Mouse (Mus musculus) layer of hippocampus, adult 9-10 months (tissue): ENCODE data around the gene Il17rb.
A peak's percentile ranks its signal among the peaks of the same experiment; 100 is the strongest.

Experiments used
- DNase-seq: peaks from one replicate; pipeline ENCODE4 v3.0.0; 2022; ENCODE audit warnings: low spot score

The Il17rb gene

DNA sequence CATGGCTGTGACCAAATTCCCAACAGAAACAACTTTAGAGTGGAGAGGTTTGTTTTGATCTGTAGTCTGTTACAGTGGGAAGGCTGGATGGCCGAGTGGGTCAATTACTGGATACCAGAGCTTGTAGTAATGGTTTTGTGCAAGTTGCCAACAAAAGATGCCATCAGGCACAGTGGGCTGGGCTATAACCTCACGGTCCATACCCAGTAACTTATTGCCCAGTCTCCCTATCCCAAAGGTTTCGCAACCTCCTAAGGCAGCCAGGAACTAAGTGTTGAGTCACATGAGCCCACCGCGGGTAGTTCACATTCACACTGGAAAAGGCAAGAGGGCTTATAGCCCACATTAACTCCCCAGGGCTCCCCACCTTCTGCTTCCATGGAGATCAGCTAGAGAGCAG lies 8.0 kb upstream of the Il17rb start:
- no peak for DNase-seq

DNA sequence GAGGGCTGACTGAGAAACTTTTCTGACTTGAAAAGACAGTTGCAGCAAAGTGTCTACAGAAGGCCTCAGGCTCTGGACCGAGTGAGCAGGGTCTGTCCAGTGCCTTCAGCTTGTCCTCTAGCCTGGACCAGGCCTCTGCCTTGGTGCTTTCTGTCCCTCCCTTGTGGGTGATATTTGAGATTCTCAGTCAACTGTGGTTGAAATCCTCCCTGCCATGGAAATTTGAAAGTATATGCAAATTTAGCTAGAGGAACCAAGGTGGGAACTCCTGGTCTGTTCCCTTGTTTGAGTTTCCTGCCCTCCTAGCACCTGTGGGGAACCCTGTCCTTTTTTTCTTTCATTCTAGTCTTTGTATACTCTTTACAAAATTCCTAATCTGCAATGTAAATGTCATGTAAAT lies 6.3 kb upstream of the Il17rb start:
- DNase-seq = no peak

DNA sequence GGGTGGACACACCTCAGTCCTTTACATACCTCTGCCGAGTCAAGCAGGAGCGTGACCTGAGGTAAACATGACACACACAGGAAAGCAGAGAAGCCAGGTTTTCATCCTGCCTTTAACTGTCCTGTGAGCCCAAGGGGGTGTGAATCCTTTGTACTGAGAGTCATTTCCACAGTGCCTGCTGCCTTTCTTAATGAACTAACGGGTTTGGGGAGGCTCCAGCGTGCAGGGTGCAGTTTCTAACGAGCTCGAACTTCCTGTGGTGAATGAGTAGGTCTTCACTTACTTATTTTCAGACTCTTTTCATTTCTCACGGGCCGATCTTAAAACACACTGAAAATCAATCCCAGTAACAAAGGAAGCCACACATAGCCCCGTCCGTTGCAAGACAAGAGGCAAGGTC lies 5.8 kb upstream of the Il17rb start:
- no peak for DNase-seq

DNA sequence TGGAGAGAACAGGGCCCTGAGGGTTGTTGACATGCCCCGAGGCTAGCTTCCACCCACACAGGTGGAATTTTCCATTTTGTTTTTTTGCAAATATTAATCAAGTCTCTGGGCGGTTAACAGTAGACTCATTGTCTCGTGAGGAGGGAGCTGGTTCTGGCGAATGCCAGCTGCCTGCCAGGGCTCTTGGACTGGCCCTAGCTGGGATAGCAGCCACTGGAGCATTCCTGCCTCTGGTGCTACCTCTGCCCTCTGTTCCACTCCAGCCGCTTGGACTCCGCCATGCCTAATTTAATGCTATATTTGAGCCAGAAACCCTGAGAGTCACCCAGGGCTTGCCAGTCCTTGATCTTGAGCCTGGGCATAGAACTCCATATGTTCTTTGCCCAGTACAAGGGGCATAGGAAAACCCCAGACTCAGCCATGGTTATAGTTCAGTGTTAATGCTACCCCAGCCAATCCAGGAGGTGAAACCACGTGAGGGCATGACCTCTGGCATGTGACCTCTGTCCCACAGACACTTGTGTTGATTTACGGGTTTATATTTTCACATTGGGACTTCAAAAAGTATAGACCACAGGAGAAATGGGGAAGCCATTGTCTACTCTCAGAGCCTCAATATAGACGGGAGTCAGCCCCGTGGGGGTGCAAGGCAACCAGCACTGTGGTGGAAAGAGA lies 3.3 kb upstream of the Il17rb start:
- no peak for DNase-seq

DNA sequence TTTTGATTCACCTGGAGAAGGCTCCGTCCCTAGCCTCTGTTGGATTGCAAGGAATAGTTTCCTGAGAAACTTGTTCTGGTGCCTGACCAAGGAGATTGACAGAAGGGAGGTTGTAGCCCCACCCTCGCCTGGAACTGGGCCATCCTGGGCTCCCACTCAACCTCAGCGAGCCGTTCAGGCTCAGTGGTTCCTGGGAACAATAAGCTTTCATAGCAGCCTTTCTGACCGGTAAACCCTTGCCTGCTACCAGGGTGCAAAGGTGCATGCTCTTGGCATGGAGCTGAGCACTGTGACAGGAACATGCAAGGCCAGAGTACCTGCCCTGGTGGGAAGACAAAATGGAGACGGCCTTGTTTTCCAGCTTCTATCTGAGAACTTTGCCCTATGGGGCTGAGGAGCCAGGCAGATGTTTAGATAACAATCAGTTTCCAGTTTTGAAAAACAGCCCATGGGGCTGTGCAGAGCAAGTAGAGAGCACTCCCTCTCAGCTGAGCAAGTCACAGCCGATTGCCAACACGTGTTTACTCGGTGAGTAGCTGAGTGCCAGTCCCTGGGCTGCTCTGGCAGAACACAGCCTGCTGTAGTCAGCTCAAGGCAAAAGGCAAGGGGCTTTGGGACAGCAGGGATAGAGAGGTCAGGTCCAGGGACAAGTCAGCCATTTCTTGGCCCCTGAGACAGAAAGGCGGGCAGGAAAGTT lies 1.3 kb upstream of the Il17rb start:
- no peak for DNase-seq

DNA sequence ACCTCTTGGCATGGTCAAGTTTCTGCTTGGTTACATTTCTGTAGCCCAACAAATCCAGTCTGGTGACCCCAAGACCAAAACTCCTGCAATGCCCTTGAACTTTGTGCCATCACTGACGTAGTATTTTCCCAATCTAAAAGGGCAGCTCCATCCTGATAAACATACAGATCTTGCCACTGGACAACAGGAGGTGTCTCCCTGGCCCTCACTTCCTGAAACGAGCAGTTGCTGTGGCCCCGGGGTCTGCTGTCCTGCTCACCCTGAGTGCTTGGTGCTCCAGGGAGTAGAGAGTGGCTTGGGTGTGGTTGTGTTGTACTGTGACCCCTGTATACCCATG lies 9.3 kb downstream of the Il17rb start:
- no peak for DNase-seq

DNA sequence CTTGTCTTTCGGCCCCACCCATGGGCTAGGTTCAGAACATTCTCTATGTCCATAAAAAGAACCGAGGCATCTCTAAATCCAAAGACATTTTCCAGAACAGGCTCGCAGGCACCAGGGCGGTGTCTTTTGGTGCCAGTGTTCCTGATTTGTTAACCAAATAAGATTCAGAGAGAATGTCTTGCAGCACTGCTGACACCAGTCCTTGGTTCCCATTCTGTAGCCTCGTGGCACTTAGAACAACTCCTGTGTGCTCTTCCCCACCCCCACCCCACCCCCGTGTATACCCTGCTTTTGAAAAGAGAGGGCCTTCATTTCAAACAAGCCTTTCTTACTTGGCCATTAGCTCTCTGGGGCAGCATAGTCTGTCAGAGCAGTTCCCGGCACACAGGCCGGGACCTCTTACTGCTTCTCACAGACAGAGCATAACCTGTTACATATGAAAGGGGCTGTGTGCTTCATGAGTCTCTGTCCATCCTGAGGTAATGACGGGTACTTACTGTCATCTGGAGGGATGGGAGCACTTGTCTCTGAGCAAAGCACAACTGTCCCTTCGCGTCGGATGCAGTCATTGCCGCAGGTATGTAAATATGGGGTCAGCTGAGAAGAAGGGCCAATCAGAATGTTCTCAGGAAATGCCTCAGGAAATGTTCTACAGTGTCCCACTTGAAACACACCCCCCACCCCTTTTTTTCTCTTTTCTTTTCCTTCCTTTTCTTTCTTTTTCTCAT lies 9.8 kb downstream of the Il17rb start:
- DNase-seq = no peak

DNA sequence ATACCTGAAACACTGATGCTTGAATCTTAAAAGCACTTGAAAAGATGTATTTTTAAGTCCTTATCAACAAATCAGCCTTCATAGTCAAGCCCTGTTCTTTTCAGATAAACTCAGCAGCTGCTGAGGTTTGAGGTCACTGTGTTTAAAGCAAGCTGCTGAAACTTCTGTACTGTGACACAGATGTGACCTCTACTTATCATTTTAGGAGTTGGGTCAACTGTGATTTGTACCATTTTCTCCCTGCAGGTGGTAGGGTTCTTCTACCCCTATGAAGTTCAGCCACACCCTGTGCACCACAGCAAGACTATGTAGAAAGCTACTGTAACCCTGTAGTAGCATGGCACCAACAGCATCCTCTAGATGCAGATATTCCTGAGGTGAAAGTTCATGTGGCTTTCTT lies 11.4 kb downstream of the Il17rb start:
- DNase-seq = no peak

DNA sequence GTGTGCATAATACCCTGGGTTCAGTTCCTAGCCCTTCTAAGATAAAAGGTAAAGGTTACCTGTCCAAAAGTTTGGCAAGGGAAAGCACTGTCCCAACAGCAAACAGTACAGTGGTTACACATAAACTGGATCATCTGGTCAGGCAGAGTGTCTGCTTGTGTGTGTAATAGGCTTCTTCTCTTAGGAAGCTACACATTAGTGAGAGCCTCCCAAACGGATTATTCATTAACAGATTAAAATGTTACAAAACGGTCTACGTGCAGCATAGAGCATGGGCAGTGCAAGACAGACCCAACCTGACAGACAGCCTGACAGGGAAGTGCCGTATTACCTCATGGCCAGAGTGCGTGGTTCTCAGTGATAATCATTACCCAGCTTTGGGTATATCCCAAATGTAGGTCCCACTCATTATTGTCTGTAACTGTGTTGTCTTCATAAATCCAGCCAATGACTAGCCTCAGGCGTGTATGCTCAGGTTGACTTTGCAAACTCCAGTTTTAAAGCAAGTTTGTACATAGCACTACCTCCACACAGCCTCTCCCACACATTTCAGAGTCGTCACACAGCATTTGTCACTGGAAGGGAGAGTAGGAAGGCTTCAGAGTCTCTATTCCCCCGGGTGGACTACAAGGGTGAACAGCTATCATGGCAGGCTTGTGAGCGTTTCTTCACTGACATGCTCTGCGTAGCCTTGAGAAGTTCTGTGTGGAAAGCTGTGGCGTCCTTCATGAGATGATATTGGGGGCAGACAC lies 12.5 kb downstream of the Il17rb start:
- DNase-seq = no peak

DNA sequence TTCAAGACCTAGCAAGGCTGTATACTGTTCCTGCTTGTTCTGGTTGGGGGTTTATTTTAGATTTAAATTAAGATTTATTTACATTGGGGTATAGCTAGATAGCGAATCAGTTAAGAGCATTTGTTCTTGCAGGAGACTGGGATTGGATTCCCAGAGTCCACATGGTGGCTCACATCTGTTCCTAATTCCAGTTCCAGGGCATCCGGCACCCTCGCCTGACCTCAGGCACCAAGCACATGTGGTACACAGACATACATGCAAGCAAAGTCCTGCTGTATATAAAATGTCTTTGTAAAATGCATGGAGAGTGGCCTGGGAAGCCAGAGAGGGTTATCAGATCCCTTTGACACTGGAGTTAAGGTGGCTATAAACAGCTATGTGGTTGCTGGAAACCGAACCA lies 13.7 kb downstream of the Il17rb start:
- DNase-seq = no peak

DNA sequence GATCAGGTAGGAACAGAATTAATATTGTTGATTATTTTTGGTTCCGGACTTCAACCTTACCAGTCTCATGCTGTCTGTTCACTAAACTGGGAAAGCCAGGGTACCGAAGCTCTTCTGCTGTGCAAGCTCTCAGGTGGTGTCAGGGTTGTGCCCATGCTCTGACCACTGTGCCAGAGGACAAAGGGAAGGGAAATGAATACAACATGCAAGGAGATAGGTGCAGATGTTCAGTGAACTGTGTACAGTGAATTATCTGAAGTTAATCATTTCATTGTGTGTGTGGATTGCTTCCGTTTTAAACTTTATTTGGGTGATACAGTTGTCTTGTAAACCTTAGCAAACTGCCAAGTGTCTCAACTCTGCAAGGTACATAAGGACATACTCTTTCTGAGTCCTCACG lies 20.4 kb downstream of the Il17rb start:
- DNase-seq = no peak

DNA sequence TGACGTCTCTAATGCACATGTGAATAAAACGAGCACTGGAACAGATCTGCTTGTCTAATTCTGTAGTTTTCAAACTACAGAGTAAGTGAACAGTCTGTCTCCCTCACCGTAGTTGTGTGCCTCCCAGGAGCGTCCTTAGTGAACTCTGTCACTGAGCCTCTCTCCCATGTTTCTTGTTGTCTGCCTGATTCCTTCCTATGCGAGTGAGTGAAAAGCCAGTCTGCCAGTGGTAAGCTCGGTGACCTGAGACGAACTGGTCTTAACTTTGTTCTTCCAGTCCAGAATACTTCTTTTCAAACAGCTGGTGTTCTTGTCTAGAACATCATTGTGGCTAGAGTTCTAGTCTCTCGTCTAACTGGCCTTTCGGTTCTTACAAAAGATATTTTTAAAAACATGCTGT lies 21.0 kb downstream of the Il17rb start:
- no peak for DNase-seq

DNA sequence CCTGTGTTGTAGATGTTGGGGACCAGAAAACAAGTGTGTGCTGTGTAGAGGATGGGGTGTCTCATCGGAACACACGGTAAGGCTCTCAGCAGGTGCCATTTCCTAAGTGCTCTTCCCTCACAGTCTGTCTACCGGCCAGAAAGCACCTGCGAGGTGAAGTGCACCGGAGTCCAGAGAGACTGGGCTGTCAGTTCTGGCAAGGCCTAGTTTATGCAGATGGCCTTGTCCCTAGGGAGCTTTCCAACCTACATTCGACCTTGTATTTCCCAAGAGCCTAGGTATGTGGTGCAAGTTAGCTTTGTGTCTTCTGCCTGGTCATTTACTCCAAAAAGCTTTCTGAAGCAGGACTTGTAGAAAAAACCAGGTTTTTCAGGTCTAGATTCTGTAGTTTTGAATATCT lies 21.4 kb downstream of the Il17rb start:
- no peak for DNase-seq

DNA sequence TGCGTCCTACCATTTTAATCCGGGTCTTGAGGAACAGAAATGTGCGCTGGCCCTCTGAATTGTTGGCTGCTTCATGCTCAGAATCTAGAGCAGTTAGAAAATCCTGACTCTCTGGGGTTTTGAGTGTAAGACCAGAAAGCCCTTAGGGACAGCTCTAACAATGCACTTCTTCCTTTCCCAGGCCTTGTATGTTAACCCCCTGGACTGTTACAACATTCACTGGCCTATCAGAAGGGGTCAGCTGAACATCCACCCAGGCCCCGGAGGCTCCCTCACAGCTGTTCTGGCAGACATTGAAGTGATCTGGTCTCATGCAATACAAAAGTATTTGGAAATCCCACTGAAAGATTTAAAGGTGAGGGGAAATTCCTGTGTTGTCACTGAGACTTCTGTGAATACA lies 22.6 kb downstream of the Il17rb start:
- DNase-seq = no peak

DNA sequence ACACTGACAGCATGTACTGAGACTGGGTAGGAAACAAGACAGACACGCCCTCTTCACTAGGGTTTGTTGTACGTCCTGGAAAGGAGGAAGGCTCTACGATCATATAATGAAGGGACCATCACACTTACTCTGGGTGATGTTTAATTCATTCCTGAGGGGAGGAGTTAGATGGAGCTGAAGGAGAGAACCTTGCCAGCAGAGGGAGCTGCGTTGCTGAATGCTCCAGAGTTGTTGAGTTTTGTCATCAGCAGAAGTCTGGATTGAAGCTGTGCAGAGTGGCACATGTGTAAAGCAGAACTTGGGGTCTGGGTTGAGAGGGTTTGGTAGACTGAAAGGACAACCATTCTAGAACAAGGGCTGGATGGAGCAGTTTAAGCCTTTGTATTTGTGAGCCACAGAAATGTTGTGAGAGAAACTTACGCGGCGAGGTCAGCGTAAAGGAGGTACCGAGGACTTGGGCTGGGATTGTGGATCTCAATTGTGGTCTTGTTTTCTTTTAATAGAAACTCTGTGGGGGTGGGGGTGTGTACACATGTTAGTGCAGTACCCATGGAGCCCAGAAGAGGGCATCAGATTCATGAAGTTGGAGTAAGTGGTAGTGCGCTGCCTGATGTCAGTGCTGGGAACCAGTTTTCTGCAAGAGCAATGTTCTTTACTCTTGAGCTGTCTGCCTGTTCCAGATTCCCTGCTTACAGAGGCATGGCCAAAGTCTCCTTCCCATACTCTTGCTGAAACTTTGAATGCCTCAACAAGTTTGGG lies 28.1 kb downstream of the Il17rb start:
- DNase-seq = no peak

DNA sequence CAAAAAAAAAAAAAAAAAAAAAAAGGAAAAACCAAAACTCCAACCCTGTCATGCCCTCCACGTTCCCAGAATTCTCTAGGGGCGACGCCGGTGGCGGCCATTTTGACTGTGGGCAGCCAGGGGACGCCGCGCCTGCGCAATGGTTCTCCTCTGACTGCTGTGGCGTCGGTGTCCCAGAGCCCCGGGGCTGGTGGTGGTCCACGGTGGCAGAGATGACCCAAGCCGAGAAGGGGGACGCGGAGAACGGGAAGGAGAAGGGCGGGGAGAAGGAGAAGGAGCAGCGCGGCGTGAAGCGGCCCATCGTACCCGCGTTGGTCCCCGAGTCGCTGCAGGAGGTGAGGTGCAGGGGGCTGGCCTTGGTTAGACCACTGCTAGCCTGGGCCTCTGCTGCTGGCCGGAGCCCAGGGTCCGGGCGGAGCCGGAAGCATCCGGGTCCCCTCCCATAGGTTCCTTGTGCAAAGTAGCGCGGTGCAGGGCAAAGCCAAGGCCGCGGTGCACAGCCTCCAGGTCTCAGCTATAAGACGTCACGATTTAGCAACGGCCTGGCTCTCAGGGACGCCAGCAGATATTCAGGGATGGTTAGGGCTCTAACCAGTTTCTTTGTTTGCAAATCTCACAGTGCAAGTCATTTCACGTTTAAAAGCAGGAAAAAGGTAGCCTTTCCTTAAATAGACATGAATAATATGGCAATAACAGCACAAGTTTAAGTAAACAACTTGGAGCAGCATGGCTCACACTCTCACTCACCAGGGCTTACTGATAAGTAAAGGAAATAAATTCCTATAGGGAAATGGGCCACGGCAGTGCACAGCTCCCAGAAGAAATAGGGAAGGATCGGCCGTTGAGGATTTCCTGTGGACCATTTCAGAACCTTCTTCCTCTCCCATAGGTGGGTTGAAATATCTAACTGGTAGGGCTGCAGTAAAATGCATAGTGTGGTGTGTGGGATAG lies 30.2 kb downstream of the Il17rb start, which contains the start of gene Actr8:
Actr8 (plus strand) TSS at position 84 of the 951 bp plus-strand sequence.
- peak; percentile 56 for DNase-seq

DNA sequence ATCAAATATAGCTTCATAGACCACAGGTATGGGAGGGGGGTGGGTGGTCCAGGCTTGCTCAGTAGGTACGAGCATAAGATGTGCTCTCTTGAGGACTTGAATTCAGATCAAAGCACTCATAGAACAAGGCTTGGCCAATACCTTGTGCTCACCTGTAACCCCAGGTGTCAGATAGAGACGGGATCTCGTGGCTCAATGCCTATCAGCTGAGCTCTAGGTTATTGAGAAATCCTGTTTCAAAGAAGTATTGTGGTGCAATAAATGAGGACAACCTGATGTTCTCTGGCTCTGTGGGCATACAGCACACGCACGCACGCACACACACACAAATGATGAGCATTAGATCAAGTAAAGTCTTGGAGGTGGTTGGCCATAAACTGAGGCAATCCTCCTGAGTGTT lies 31.8 kb downstream of the Il17rb start:
- DNase-seq = no peak

DNA sequence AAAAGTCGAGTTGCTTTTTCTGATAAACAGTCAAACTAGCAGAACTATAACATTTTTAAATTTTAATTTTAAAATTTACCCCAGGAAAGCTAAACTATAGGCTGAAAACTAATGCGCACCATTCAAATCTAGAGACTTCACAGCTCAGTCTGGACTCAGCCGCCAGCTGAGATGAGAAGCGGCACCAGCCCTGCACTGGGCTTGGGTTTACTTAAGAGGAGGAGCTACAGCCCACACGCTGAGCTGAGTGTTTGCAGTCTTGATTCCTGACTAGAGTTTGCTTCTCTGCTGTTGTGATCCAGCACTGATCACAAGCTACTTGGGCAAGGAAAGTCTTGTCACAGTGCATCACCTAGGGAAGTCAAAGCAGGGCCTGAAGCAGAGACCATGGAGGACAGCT lies 36.7 kb downstream of the Il17rb start:
- DNase-seq = no peak

DNA sequence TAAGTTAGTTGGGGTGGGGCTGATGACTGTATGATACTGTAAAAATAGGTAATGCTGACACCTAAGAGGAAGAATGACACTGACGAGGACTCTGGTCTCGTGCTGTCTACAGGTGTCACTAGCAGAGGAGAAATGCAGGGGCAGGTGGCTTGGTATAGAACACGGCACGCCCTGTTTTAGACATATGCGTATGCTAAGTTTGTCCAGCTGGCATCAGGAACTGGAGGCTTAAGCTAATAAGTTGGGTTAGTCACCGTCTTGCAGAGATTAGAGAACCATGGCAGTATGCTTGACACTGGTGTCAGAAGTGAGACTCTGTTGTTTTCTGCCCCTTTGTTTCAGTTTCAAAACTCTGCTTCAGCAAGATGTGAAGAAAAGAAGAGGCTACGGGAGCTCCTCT lies 37.2 kb downstream of the Il17rb start:
- no peak for DNase-seq

DNA sequence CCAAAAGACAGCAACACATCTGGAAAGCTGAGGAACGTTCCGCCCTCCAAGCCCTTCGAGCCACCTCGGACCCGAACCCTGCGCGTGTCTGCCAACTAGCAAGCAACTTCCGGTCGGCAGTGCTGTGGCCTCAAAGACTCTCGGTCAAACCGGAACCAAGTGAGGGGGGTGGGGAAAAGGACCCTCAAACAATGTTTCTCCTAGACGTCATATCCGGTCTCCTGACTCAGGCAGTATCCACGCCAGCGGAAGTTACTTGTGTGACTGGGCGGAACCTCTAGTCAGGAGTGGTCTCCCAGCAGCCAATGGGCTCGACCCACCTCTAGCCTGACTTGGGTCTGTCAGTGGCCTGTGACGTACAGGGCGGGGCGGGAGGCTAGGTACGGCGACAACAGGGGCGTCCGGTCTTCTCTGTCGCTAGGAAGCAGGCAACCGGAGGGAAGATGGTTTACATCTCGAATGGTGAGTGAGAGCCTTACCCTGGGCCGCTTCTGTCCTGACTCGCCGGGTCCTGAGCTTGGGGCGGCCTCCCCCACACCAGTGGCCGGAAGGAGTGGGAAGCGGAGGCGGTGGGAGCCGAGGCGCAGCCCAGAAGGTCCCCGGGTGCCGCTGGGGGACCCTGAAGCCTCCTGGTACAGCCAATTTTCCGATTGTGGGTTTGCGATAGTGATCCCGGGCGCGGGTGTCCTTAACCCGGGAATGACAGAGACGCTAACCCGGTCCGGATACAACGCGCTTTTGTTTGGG lies 40.4 kb downstream of the Il17rb start, which contains the start of gene Selenok:
Selenok (plus strand) TSS at position 234 of the 747 bp plus-strand sequence.
- peak; percentile 97 for DNase-seq
